Mouse (Mus musculus) liver, adult (tissue): ENCODE results near the gene Ttc33.

Experiments used
- GATA4 ChIP-seq: IDR thresholded peaks from 2 replicates; pipeline ENCODE4 v1.6.1; 2014; ENCODE audit warnings: mild to moderate bottlenecking, low read length; ENCODE audit not compliant: insufficient replicate concordance

Gene Ttc33

DNA sequence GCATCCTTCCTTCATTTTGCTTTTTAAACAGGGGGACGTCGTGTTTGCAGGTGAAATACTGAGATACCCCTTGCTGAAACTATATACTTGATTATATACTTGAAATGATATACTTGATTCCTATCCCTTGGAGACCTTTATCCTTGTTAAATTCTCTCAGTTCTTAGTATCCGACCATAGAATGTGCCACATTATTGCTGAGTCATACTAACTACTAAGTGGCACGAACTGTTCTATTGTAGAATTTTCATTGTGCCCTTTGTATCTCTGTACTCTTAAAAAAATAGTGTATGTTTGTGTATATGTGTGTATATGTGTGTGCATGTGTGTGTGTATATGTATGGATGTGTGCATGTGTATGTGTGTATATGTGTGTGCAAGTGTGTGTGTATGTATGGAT, 29.0 kb upstream of the Ttc33 start:
- TF ChIP-seq GATA4: no peak

DNA sequence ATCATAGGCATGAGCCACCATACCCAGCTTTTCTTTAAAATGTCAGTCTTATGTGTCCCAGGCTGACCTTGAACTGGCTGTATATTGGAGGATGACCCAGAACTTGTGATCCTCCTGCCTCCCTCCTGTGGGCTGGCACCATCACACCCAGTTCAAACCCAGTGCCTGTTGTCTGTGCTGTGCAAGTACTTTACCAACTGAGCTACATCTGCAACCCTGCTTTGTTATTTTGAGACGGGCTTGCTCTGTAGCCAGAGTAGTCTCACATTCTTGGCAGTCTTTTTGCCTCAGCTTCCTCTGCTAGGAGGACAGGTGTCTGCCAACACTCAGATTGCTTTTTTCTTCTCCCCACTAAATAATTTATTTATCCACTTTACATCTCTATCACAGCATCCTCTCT, 27.9 kb upstream of the Ttc33 start:
- TF ChIP-seq GATA4: no peak

DNA sequence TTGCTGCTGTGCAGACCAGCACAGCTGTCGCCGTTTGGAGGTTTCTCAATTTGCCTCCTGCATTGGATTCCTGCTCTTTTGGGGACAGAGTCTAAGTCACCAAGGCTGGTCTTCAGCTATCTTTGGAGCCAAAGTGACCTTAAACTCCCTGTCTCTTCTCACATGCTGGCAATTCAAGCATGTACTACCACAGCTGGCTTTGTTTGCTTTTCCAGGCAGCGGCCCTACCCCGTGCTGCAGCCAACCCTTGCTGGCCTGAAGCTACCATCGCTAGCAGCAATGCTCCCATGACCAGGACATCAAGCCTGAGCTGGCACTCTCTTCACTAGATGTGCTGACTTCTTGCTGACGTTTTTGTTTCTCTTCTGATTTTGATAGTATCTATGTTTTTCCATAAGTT, 26.5 kb upstream of the Ttc33 start:
- TF ChIP-seq GATA4: no peak

DNA sequence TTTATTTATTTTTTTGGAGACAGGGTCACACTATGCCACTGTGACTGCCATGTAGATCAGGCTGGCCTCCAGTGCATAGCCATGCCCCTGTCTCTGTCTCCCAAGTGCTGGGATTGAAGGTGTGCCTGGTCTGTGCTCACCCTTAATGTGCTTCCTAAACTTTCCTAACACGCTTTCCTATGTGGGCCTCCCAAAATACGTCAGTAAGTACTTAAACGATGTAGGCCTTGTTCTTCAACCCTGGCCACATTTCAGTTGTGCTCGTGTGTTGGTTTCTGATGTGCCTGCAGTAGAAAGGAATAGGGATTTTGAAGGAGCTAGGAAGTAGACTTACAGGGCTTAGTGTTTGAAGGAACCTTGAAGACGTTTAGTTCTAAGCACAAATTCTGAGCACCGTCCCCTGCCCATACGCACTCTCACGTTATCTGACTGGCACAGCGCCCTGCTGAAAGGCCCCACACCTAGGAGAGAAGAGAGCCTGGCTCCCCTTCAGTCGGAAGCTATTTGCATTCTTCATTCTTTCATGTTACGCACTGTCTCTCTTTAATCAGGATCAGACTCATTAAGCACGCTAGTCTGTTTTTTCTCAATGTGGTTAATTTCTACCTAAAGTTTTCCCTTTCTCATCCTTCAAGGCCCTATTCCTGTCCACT, 20.1 kb upstream of the Ttc33 start:
- TF ChIP-seq GATA4: no peak

DNA sequence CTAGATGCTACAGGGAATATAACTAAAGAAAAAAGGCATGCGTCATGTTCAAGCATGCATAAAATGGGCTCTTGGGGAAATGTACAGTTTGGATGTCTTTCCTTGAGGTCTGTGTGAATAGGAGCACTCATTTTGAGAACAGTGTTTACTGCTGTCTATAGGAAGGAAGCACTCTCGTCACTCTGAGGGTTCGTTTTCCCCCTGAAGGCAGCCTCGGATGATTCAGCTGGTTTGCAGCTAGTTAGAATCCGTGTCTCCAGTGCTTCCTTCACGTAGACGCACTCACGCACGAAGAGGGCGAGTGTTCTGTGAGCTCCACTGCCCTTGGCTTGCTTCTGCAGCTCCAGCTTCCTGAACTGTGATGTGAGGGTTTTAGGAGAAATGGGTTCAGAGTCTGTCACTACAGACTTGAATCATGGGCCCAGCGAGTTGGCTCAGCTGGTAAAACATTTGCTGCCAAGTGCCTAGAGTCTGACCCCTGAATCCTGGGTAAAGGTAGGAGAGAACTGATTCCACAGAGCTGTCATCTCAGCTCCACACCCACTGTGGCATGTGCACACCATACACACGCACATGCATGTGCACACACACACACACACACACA, 12.0 kb upstream of the Ttc33 start:
- no peak for TF ChIP-seq GATA4

DNA sequence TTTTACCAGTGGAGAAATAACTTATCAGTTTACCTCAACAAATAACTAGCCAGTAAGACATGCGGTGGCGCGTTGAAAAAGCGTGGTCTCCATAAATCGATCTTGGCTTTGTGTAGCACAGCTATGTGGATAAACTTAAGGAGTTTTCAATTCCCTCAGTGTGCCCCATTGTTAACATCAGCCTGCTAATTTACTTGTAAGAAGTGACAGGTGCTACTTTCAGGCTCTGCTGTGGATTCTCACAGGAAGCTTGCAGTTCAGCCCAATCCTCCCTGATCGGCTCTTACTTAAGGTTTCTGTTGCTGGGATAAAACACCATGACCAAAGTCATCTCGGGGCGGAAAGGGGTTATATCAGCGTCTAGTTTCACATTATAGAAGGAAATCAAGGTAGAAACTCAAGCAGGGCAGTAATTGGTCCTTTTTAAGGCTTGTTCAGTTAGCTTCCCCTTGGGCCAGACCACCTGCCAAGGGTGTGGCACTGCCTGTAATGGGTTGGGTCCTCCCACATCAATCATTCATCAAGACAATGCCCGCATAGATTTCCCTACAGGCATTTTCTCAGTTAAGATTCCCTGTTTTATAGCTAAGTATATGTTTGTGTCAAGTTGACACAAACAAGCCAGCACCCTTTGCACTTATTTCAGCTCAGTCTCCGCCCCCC, 526 bp upstream of the Ttc33 start:
- TF ChIP-seq GATA4: no peak

DNA sequence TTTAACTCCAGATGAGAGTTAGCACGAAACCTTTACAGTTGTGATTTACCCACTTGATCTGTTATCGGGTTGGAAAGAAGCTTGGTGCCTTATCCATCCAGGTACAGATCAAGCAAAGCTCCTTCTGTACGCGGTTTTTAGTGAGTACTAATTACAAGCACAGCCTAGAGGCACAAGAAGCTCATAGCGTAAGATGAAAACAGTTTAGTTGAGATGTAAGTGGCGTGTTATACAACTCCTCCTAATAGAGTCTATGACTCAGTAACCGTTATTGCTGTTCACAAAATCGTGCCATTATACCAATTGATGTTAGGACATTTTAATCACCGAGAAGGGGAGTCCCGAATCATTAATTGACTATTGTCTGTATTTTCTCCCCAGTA, 959 bp downstream of the Ttc33 start:
- no peak for TF ChIP-seq GATA4

DNA sequence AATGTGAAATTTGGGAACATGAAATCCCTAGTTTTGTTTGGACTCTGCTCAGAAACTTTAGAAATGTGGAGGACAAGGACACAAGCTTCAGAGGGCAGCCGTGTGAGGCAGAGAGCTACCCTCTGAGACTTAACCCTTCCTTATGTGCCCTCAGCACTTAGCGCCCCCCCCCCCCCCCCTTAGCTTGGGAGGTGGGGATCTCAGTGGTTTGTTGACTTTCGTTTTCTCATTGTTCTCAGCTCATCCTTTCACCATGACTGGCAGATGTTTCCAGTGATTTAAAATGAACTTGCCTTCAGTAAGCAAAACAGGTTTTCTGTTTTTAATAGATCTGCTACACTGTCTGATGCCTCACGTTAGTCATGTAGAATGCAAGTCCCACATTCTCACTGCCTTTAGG, 1.8 kb downstream of the Ttc33 start:
- TF ChIP-seq GATA4: no peak

DNA sequence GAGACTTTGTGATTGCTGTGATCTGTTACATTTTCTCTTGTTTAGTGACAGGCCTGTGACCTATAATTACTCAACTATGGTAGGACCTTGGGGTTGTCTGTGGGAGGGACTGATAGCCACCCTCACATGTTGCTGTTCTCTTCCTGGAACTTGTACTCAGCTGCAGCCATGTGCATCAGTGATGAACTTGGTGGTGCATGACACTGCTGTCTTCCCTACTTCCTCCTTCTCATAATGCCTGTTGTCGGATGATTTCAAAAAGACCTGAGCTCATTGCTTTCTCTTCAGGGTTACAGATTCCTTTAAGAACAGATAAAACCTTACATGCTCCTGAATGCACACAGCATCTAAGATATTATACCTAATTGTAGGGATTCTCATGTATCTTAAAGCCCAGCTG, 2.7 kb downstream of the Ttc33 start:
- TF ChIP-seq GATA4: no peak

DNA sequence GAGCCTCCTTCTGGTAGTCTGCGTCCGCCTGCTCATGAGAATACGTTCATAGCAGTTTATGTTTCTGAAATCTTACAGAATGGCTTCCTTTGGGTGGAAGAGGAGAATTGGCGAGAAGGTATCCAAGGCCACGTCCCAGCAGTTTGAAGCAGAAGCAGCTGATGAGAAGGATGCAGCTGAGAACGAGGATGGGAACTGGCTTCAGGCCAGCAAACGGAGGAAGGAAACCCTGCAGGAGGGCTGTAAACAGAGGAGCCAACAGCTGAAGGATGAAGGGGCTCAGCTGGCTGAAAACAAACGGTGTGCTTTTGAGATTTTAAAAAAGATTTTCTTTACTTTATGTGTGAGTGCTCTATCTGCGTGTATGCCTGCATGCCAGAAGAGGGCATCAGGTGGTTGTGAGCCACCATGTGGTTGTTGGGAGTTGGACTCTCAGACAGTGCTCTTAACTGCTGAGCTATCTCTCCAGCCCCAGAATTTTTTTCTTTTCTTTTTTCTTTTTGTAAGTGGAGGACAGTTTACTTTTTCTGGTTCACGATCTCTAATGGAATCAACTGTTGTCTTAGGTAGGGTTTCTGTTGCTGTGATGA, 4.3 kb downstream of the Ttc33 start:
- TF ChIP-seq GATA4: no peak

DNA sequence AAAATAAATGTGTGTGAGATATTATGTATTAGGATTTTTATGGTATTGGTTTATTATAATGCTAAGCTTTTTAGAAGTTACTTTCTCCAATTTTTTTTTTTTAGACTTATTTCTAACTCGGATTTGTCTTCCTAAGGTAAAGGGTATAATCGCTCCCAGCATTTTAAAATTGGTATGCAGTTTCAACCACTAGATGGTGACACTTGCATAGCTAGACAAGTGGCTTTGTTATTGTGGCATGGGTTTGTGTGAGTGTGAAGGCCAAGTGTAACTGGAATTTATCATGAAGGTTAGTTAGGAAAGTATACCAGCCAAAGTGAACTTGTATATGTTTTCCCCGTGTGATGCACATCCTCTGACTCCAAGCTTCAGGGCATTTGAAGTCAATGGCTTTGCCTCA, 8.5 kb downstream of the Ttc33 start:
- TF ChIP-seq GATA4: no peak

DNA sequence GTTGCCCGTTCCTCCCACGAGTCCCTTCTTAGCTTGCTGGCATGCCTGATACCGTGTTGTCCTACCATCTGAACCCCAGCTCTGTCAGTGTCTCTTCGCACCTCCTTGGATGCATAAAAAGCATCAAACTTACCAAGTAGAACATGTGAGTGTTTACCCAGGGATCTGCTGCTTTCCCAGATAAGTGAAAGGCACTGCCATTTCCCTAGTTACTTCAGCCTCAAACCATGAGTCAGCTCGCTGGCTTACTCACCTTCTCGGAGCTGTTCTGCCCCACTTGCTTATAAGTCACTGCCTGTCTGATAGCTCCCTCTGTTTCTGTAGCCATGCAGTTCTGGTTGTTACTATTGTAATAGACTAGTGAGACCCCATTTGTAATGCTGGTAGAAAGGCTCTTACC, 9.1 kb downstream of the Ttc33 start:
- no peak for TF ChIP-seq GATA4

DNA sequence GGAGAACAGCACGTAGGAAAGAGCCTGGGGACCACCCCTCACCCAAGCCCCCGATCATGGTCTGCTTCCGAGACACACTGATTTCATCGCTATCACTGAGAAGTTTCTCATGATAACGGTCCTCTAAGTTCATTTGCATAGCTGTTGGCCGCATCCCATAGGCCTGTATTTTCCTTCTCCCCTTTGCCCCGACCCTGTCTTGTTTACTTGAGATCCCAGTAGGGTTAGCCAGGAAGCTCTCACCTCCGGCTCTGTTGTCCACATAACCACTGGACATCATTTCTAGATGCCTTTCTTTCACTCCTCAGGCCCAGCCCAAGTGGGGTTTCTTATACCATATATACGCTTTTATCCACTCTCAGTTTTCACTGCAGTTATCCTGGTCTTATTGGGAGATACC, 9.6 kb downstream of the Ttc33 start:
- no peak for TF ChIP-seq GATA4

DNA sequence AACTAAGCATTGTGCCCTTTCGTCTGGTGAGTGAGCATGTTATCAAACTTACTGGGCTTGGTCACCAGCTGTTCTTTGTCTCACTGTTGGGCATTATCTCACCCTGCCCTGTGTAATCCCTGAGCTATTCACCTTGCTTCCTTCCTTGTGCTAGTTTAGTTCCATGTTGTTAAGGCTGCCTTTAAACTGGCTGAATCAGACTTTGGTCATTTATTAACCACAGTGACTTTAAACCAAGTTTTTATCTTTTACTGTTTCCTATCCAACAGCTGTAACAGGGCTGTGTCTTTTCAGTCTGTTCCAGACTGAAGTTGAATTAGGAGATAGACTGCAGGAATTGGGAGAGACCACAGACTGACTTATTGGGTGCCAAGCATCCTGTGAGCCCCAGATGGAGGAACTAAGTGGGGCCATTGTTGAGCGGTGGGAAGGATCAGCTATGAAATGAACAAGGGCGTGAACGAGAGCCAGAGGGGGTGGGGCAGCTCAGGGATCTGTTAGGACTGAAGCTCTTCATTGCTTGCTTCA, 10.7 kb downstream of the Ttc33 start:
- TF ChIP-seq GATA4: peak; percentile 15; the same call in 1 of the 2 replicates

DNA sequence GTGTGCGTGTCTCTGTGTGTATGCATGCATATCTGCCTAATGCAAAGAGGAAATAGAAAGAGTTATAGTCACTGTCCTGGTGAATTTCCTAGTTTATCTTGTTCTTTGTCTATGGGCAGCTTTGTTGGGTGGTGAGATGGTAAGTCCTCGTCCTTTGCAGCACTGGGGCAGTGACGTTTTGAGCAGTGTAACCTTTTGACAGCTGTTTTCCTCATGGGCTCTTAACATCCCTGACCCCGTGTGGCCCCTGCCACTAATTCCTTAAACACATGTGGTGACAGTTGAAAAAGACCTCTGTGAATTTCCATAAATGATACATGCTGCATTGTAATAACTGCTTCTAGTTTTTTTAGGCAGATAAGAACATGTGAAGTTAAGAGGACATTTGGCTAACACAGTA, 11.4 kb downstream of the Ttc33 start:
- TF ChIP-seq GATA4: no peak

DNA sequence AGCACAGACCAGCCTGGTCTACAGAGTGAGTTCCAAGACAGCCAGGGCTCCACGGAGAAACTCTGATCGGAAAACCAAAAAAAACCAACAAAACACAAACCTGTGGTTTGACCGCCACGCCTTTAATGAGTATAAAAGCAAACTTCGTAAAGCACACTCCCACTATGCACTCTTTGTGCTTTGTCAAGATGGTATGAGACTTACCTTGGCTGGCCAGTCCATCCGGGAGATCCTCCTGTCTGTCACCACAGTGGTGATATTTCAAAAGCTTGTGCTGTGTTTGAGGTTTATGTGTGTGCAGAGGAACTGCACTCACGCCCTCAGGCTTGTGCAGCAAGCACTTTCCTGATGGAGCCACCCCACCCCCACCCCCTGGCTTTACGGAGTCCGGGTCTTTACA, 19.9 kb downstream of the Ttc33 start:
- TF ChIP-seq GATA4: no peak
